Mouse (Mus musculus) frontal cortex, postnatal 36 days (tissue): Measurements from ENCODE around the gene Cd200.

Source experiments
- DNase-seq, 2 experiments: peaks; one replicate each; pipeline ENCODE4 v3.0.0; 2022; ENCODE audit warnings: low spot score in 2 of 2

Gene Cd200

GRCm38 (mm10) chr16:45344879-45345278 is 64.0 kb downstream of the Cd200 start:
- DNase-seq = no peak

- DNase-seq = no peak
Observed at GRCm38 (mm10) chr16:45336478-45336877, 72.4 kb downstream of the Cd200 start.

DNA sequence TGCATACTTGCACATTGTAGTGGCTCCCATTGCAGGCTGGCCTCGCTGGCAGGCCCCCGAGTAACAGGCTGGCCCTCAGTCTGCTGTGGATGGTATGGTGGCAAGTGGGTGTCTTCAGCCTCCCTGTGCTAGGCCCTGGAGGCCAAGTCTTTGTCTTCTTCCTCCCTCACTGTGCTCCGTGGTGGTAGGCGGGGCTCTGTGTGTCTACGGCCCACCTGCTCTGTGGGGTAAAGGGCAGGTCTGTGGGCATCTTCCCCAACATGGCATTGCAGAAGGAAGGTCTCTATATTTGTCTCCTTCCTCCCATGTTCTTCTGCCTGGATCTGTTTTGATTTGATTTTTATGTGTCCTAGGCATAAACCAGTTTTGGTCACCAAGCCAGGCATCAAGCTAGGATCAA is 74.0 kb downstream of the Cd200 start:
- DNase-seq = no peak

DNA sequence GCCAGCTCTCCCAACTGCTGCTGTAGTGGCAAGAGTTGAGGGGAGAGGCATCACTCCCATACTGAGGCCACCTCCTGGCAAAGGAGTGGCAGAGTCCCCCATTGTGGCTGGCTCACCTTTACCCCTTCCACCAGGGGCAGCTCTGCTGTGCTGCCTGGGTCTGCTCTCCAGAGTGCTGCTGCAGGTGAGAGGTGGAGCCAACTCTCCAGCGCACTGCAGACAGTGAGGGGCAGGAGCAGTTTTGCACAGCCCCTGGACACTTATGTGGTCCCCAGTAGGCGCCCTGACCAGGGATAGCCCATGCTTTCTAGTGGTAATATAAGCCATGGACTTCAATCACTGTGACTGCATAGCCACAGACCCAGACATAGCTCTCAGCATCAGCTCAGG is 74.5 kb downstream of the Cd200 start:
- DNase-seq = no peak

DNA sequence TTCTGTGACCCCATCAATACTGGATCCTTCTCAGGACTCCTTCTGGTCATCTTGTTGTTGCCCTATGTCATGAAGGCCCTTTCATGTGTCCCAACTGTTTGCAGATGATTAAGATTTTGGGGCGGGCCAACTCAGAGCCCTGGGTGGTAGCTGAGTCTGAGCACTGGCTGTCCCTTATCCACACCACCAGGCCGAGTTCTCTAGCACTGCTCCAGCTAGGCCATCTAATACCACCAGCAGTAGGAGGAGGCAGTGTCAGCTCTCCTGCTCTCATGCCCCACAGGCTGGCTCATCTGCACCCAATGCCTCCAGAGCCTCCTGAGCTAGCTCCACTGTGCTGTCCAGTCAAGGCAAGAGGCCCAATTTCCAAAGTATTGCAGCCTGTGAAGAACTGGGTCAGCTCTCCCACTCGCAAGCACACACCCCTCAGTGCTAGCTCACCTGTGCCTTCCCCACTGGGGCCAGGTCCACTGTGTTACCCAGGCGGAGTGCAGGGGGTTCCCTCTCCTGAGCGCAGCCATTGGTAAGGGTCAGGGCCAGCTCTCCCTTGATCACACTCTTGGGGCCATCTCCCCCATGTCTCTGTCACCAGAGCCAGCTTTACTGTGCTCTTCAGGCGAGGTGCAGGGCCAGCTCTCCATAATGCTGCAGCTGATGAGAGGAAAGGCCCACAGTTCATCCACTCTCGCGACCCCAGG is 75.0 kb downstream of the Cd200 start:
- no peak for DNase-seq

DNA sequence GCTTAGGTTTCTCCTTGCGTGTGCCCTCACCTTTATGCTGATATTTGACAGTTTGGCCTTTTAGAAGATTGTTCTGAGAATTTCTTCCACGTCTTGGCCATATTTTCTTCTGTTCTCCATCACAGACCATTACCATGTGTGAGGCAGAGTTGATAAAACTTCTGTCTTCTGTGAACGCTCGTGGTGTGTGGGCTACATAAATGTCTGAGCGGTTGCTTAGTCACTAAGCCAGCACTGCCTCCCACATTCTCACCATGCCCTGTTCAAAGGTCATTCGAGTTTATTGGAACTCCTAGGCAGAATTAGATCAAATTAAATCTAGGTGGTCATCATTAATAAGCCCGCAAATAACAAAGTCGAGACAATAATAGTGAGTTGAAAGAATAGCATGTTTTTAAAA is 76.3 kb downstream of the Cd200 start:
- peak in 1 of 2 experiments; percentile 15 for DNase-seq
